Mouse (Mus musculus) spleen, adult 2 months (tissue): ENCODE data around the gene Fxyd7. TPM values are rescaled to one million over a fixed set of nuclear protein-coding genes. Genes with fewer than 3 reads are reported as not detected.
A peak's percentile ranks its signal among the peaks of the same experiment; 100 is the strongest.

Experiments
- DNase-seq, 2 experiments: peaks; one replicate each; pipeline versions ENCODE4 v3.0.0 to v3.0.0-alpha.2; 2012 to 2021; ENCODE audit warnings: low spot score in 2 of 2, low read depth in 1 of 2
- H3K27ac ChIP-seq: fragments of 200-500 bp; 2 replicates; pipeline ENCODE4 v1.5.1; 2012; ENCODE audit warnings: low read length, inconsistent platforms; ENCODE audit not compliant: insufficient read depth
- H3K27me3 ChIP-seq: fragments of 200-500 bp; 2 replicates; pipeline ENCODE4 v1.6.1; 2012; ENCODE audit warnings: mild to moderate bottlenecking, moderate library complexity, low read length, inconsistent platforms; ENCODE audit not compliant: control insufficient read depth, insufficient read depth
- H3K36me3 ChIP-seq: fragments of 200-500 bp; 2 replicates; pipeline ENCODE4 v1.6.1; 2012; ENCODE audit warnings: mild to moderate bottlenecking, low read length, inconsistent platforms; ENCODE audit not compliant: control insufficient read depth, insufficient read depth
- H3K4me1 ChIP-seq: fragments of 200-500 bp; 2 replicates; pipeline ENCODE4 v1.6.1; 2011; ENCODE audit warnings: inconsistent platforms; ENCODE audit not compliant: control insufficient read depth, insufficient read depth, insufficient read length
- H3K4me3 ChIP-seq: fragments of 200-500 bp; 2 replicates; pipeline ENCODE4 v1.5.1; 2011; ENCODE audit warnings: mild to moderate bottlenecking, inconsistent platforms; ENCODE audit not compliant: insufficient read depth, insufficient read length; ENCODE audit errors: extremely low read depth
- CTCF ChIP-seq: fragments of 200-500 bp; IDR thresholded peaks from 2 replicates; pipeline ENCODE4 v1.5.1; 2011; ENCODE audit warnings: mild to moderate bottlenecking, inconsistent platforms; ENCODE audit not compliant: insufficient read depth, insufficient read length, insufficient replicate concordance; ENCODE audit errors: extremely low read depth
- POLR2A ChIP-seq: fragments of 200-500 bp; IDR thresholded peaks from 2 replicates; pipeline ENCODE4 v1.6.1; 2011; ENCODE audit warnings: low read depth, low read length, inconsistent platforms
- WGBS: fragments of 180-500 bp; shearing (Covaris S2); methylation state at CpG from one replicate; pipeline ENCODE4 v1.1.7; 2018; 5-methylcytosine and 5-hydroxymethylcytosine counted together
- polyA plus RNA-seq: library from polyadenylated mRNA; depleted of rRNA; stranded (reverse); fragments of >200 nt; gene quantifications from 2 replicates; pipeline ENCODE4 v1.2.3, GENCODE M21; 2012

The Fxyd7 gene
- polyA plus RNA-seq, 1 experiment, result 1.2 TPM

GRCm38 (mm10) chr7:31017104-31017901, 34.0 kb downstream of the Fxyd7 start:
- no peak for DNase-seq
- no peak overlapping the region for H3K4me3 ChIP-seq
- peaks cover 6% of the 10 kb centered on the region; the same call in 1 of the 2 replicates for H3K4me1 ChIP-seq
- no peaks in the 10 kb centered on the region for H3K27me3 ChIP-seq
- H3K27ac ChIP-seq, result no peak overlapping the region
- TF ChIP-seq CTCF (no peak), POLR2A (no peak)
- WGBS, result 42% methylated on average over 10 of the region's 10 CpGs
- H3K36me3 ChIP-seq, result no peaks in the 10 kb centered on the region

DNA sequence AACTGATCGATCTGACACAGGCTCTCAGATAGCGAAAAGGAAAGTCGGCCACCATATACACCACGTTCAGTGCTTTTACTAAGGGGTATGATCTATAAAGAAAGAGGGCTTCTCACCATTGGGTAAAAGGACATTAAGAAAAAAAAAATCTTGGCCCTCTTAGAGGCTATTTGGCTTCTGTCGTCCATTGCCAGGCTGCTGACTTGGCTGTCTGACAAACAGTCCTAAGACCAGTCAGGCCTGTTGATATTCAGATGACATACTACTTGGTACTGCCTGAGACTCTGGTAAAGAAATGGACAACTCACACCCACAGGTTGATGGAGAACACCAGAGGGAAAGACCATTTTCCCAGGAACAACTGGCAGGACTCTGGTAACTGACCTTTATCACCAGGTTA, 38.3 kb downstream of the Fxyd7 start:
- Histone ChIP-seq H3K4me1 (peaks cover 7% of the 10 kb centered on the region; the same call in 1 of the 2 replicates), H3K27ac (no peak overlapping the region), H3K36me3 (no peaks in the 10 kb centered on the region), H3K27me3 (no peaks in the 10 kb centered on the region), H3K4me3 (no peak overlapping the region)
- TF ChIP-seq POLR2A (no peak), CTCF (no peak)
- no peak for DNase-seq
- 92% methylated on average over 5 of the region's 5 CpGs for WGBS

DNA sequence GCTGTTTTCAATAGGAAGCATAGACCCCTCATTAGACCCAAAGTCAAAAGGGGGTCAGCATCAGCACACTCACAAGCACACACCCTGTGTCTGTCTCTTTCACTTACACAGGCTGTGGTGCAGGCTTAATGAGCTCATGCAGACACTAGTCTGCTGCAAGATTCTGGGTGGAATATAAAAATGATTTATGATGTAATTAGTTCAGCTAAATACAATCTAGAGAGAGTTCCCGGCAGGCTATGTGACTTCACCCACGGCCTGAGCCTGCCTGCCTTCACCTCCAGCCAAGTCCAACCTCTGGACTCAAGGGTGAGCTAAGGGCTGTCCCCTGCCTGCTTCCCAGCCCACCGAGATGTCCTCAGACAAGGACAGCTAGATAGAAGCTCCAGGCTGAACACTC, 42.4 kb downstream of the Fxyd7 start:
- Histone ChIP-seq H3K36me3 (no peaks in the 10 kb centered on the region), H3K27ac (no peak overlapping the region), H3K27me3 (no peaks in the 10 kb centered on the region), H3K4me1 (peaks cover 3% of the 10 kb centered on the region; the same call in 1 of the 2 replicates), H3K4me3 (no peak overlapping the region)
- TF ChIP-seq POLR2A (no peak), CTCF (no peak)
- 53% methylated on average over 3 of the region's 3 CpGs for WGBS
- DNase-seq, result no peak

DNA sequence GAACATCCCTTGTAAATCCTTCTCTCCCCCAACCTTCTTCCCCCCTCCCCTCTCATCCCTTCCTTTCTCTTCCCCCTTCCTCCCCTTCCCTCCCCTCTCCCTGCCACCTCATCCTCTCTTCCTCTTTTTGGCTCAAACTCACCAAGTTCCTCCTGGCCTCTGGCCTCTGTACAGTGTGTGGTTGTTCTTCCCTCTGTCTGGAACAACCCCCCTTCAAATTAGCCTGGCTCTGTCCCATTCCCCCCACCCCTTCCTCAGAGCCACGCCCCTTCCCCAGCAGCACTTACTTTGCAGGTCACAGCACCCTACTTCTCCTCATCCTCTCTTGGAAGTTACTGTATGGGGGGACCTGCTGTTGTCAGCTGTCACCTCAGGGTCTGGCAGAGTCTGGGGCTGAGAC, 43.1 kb downstream of the Fxyd7 start:
- Histone ChIP-seq H3K4me1 (peaks cover 3% of the 10 kb centered on the region; the same call in 1 of the 2 replicates), H3K27ac (no peak overlapping the region), H3K36me3 (no peaks in the 10 kb centered on the region), H3K27me3 (no peaks in the 10 kb centered on the region), H3K4me3 (no peak overlapping the region)
- TF ChIP-seq POLR2A (no peak), CTCF (no peak)
- no peak for DNase-seq
- WGBS, result 22% methylated on average over 1 of the region's 1 CpGs

GRCm38 (mm10) chr7:31007775-31008174, 43.5 kb downstream of the Fxyd7 start:
- no peak overlapping the region for H3K4me3 ChIP-seq
- no peaks in the 10 kb centered on the region for H3K36me3 ChIP-seq
- H3K27me3 ChIP-seq, result no peaks in the 10 kb centered on the region
- no peak for DNase-seq
- TF ChIP-seq POLR2A (no peak), CTCF (no peak)
- no peak overlapping the region for H3K27ac ChIP-seq
- H3K4me1 ChIP-seq, result peaks cover 4% of the 10 kb centered on the region; the same call in 1 of the 2 replicates
- 44% methylated on average over 1 of the region's 1 CpGs for WGBS

DNA sequence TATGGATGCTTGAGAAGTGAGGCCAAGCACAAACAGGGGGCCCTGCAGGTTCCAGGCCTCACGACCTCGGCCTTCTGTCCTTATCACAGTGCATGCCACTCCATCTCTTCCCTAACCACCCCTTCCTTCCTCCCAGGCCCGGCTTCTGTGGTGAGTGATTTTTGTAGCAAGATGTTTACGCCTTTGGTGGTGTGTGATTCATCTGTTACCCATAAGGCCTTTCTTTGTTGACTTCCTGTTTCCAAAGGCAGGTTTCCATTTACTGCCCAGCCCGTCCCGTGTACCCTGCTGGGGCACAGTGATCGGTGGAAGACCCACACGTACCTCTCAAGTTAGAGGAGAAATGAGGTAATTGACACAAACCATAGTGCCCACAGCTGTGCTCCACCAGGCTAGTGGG, 48.6 kb downstream of the Fxyd7 start:
- Histone ChIP-seq H3K27me3 (no peaks in the 10 kb centered on the region), H3K27ac (peak overlapping the region; percentile 93), H3K36me3 (no peaks in the 10 kb centered on the region), H3K4me3 (no peak overlapping the region), H3K4me1 (peaks cover 27% of the 10 kb centered on the region)
- no peak; the same call in none of the 2 replicates for TF ChIP-seq POLR2A
- TF ChIP-seq CTCF, result no peak
- peak; percentile 60 to 68 for DNase-seq
- WGBS, result 5% methylated on average over 8 of the region's 8 CpGs

DNA sequence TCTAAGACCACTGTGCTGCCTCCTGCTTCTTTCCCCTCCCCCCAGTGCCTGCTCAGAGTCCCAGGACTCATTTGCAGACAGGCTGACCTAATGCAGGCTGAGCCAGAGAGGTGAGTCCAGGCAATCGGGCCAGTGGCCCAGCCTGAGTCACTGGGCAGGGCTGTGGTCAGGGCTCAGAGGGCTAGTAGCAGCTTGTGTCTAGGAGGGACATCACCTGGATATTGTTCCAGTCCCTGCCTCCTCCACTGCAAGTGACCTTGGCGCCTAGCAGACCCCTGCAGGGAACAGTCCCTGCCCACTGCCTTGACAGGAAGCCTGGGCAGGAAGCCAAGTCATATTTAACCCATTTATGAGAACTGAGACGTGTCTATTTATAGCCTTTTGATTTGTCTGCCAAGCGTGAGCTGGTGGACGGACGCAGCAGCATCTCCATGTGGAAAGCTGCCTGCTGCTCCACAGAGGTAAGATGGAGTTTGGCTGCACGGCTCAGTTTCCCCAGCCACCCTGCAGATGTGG, 50.7 kb downstream of the Fxyd7 start:
- H3K27ac ChIP-seq, result peak overlapping the region; percentile 93
- peaks cover 27% of the 10 kb centered on the region for H3K4me1 ChIP-seq
- no peak; the same call in 1 of the 2 replicates for TF ChIP-seq POLR2A
- H3K27me3 ChIP-seq, result no peaks in the 10 kb centered on the region
- under 1% methylated on average over 7 of the region's 7 CpGs for WGBS
- peak; percentile 56 to 64 for DNase-seq
- no peaks in the 10 kb centered on the region for H3K36me3 ChIP-seq
- H3K4me3 ChIP-seq, result peak overlapping the region; percentile 62
